Mouse (Mus musculus): ENCODE measurements around the gene Ism2.
"Not testable (repeated sequence)": the region's sequence is repeated elsewhere in the genome, so short reads cannot be mapped to it uniquely, and the experiment has no call there.

The Ism2 gene

GRCm38 (mm10) chr12:87289100-87289499 lies 10.4 kb downstream of the Ism2 start:
- no peak for DNase-seq (ENCODE audit: low read depth, low spot score)

- no peak for DNase-seq (ENCODE audit: low read depth, low spot score)
Observed at GRCm38 (mm10) chr12:87284726-87285125, 14.8 kb downstream of the Ism2 start.

DNA sequence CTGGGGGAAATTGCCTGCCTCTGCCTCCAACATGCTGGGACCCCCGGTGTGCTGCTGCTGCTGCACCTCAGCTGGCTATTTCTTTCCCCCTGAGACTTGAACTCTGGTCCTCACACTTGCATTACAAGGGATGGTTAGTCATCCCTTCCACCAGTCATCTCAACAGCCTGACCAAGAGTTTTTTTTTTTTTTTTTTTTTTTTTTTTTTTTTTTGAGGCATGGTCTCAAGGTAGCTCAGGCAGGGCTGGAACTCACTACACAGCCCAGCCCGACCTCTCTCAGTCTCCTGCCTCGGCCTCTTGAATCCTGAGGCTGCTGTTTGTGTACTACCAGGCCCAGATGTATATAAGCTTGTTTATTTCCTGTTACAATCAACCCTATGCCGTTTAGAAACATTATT lies 15.2 kb downstream of the Ism2 start:
- DNase-seq (ENCODE audit: low read depth, low spot score), result no peak

- DNase-seq (ENCODE audit: low read depth, low spot score), result no peak
Observed at GRCm38 (mm10) chr12:87283706-87284105, 15.8 kb downstream of the Ism2 start.

DNA sequence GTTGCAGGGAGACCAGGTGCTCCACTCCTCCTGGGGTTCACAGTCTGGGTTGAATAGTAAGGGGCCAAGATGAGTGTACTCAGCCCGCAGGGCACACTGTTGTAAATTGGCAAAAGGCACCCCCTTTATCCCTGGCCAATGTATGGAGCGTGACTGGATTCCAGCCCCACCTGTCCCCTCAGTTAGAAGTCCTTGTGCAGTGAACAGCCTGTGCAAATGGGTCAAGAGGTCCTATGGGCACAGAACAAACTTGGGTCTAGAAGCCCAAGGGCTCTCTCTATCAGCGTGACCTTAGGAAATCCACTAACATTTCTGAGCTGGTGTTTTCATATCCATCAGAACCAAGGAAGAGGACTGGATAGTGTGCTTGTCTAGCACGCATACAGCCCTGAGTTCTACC lies 16.8 kb downstream of the Ism2 start:
- no peak for DNase-seq (ENCODE audit: low read depth, low spot score)

GRCm38 (mm10) chr12:87281766-87282165 lies 17.7 kb downstream of the Ism2 start:
- no peak for DNase-seq (ENCODE audit: low read depth, low spot score)

GRCm38 (mm10) chr12:87279879-87280278 lies 19.6 kb downstream of the Ism2 start:
- no peak for DNase-seq (ENCODE audit: low read depth, low spot score)

DNA sequence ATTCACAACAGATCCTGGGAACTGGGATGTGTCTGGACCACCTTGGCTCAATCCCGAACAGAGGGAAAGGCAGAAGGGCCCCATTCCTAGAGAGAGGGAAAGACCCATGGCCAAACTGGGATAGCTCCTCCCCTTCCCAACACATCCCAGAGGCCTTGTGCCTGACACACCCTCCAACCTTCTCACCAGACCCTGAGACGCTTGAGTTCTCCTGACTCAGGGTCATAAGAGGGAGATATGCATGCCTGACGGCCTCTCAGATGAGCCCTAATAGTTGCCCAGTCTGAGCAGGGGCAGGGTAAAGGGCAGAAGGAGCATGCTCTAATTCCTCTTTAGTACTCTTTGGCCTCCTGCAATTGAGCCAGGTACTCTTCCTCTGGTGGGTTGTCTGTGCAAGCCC lies 20.2 kb downstream of the Ism2 start:
- DNase-seq (ENCODE audit: low read depth, low spot score), result no peak

- no peak for DNase-seq (ENCODE audit: low read depth, low spot score)
Observed at GRCm38 (mm10) chr12:87278118-87278730, 21.3 kb downstream of the Ism2 start.

GRCm38 (mm10) chr12:87277251-87277650 lies 22.3 kb downstream of the Ism2 start:
- not testable (repeated sequence) for DNase-seq (ENCODE audit: low read depth, low spot score)

DNA sequence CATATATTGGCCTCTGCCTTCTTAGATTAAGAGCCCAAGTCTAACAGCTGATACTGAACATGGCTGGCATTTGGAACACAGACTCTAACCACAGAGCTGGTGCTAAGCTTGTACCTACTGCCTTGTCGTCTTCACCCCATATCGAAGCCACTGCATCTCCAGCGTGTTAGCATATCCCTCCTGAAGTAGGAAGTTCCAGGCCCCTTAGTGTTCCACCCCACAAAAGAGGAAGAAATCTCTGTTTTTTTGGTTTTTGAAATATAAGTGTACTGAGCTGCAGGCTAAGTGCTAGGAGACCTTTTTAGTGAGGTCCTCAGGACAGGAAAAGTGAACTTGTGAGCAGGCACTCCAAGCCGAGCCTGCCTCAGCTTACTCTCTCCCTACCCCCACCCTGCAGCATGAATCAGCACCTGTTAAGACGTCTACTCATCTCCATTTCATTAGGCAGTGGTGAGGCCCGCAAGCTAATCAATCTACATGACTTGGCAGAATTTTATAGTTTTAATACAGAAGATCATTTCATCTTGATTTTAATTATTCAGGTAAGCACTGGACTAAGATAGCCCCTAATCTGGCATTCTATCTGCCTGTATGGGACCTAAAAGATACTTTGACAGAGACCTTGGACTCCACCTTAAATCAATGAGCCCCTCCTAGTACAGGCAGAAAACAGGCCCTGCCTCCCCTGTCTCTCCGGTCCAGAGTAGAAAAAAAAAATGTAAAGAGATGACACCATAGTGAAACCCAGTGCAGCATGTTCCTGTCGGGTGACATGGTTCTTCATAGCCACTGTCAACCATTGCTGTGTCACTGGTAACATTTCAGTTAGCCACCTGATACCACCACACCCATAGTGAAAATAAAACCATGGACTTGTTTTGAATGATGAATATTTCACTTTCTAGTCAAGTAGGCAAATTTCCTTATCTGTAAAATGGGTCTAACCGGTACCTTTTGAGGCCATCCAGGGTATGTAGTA lies 24.4 kb downstream of the Ism2 start:
- no peak for DNase-seq (ENCODE audit: low read depth, low spot score)

GRCm38 (mm10) chr12:87267682-87268081 lies 31.8 kb downstream of the Ism2 start:
- peak; percentile 32 for DNase-seq (ENCODE audit: low read depth, low spot score)

GRCm38 (mm10) chr12:87266827-87267603 lies 32.5 kb downstream of the Ism2 start:
- DNase-seq (ENCODE audit: low read depth, low spot score), result no peak

DNA sequence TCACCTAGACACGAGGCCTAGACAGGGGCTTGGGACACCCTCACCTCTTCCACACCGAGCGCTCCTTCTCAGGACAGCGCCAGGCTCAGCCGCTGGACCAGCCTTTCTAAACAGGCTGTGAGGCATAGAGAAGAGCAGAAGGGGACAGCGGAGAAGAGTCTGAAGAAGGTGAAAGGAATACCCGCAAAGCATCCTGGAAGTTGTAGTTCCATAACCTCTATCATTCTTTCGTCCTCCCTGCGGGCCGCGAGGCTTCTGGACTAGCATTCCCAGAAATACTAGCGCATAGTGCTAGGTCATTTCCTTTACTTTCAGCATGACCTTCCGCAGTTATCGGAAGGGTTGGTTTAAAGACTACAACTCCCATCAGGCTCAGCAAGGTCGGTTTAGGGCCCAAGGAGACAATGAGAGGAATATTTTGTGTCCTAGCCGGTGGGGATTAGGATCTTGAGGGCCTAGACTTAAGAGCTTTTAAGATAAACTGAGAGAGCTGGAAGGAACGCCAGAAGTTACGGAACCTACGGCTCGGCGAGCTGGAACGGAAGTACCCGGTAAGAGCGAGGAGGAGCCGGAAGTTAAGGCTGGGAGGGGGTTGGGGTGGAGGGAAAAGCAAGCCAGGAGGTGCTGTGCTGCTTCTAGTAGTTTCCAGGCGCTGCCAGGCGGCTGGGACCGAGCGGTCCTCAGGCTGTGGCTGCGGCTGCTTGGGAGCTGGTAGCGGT lies 33.2 kb downstream of the Ism2 start, which contains the start of the genes Vipas39 and Ahsa1:
Gene Vipas39, minus strand, starts transcription at position 149 of the 719 bp plus-strand sequence.
Gene Ahsa1, plus strand, starts transcription at position 372 of the 719 bp plus-strand sequence.
- peak; percentile 96 for DNase-seq (ENCODE audit: low read depth, low spot score)

- DNase-seq (ENCODE audit: low read depth, low spot score), result no peak
Observed at GRCm38 (mm10) chr12:87265444-87265843, 34.1 kb downstream of the Ism2 start.

GRCm38 (mm10) chr12:87260562-87260961 lies 38.9 kb downstream of the Ism2 start:
- no peak for DNase-seq (ENCODE audit: low read depth, low spot score)

GRCm38 (mm10) chr12:87256629-87257028 lies 42.9 kb downstream of the Ism2 start:
- peak; percentile 17 for DNase-seq (ENCODE audit: low read depth, low spot score)

- DNase-seq (ENCODE audit: low read depth, low spot score), result no peak
Observed at GRCm38 (mm10) chr12:87253878-87254277, 45.6 kb downstream of the Ism2 start.

- no peak for DNase-seq (ENCODE audit: low read depth, low spot score)
Observed at GRCm38 (mm10) chr12:87250161-87250560, 49.3 kb downstream of the Ism2 start.

GRCm38 (mm10) chr12:87238632-87239031 lies 60.9 kb downstream of the Ism2 start, which contains the start of gene Noxred1:
Noxred1 (minus strand) TSS chr12:87238732.
- no peak for DNase-seq (ENCODE audit: low read depth, low spot score)

- peak; percentile 11 for DNase-seq (ENCODE audit: low read depth, low spot score)
Observed at GRCm38 (mm10) chr12:87236882-87237483, 62.5 kb downstream of the Ism2 start.

Measured in CD4-positive helper T cell, adult 2 months (primary cell).